Comparison of ENCODE assay signal across 8 mouse cellular contexts in the genomic region with DNA sequence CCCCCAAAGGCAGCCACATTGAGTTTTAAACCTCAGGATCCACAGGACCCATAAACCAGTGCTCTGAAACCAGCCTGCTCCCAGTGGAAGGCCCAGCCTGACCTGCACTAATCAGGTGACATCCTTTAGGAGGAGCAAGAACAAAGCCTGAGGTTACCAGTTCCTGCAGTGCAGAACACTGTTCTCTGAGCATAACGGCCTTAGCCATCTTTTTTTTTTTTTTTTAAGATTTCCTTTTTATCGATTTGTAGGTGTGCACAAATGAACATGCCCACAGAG. TPM values are rescaled to one million over a fixed set of nuclear protein-coding genes. Genes with fewer than 3 reads are reported as not detected.
DNase-seq lines count a peak whose midpoint lies in the region; ATAC-seq and TF ChIP-seq lines count a peak whose summit lies in the region.

No protein-coding gene starts in this region.

- peak overlapping the region; percentile 88 for H3K27ac ChIP-seq in kidney, postnatal 0 days
- H3K27ac ChIP-seq in embryonic facial prominence, embryonic 12.5 days = peak overlapping the region; percentile 92
- no peak overlapping the region for H3K27ac ChIP-seq in intestine, embryonic 14.5 days (ENCODE audit: low read depth)
- peak overlapping the region; percentile 97 for H3K27ac ChIP-seq in neural tube, embryonic 13.5 days (replicated peaks)

- WGBS in kidney, postnatal 0 days = 47% methylated on average over 2 of the region's 2 CpGs
- 54% methylated on average over 2 of the region's 2 CpGs for WGBS in embryonic facial prominence, embryonic 12.5 days
- WGBS in intestine, embryonic 14.5 days = 60% methylated on average over 2 of the region's 2 CpGs
- 45% methylated on average over 2 of the region's 2 CpGs for WGBS in neural tube, embryonic 13.5 days

- no peaks in the 10 kb centered on the region for H3K9me3 ChIP-seq in kidney, postnatal 0 days (replicated peaks; ENCODE audit: low read length)
- no peaks in the 10 kb centered on the region for H3K9me3 ChIP-seq in embryonic facial prominence, embryonic 12.5 days
- H3K9me3 ChIP-seq in intestine, embryonic 14.5 days (ENCODE audit: control insufficient read depth, low read length) = no peaks in the 10 kb centered on the region
- no peaks in the 10 kb centered on the region for H3K9me3 ChIP-seq in neural tube, embryonic 13.5 days

- no peak overlapping the region; the same call in 1 of the 2 replicates for H3K9ac ChIP-seq in kidney, postnatal 0 days (ENCODE audit: low read depth, low read length)
- H3K9ac ChIP-seq in embryonic facial prominence, embryonic 12.5 days = peak overlapping the region; percentile 74
- H3K9ac ChIP-seq in intestine, embryonic 14.5 days (ENCODE audit: low read length) = no peak overlapping the region; the same call in 1 of the 2 replicates
- peak overlapping the region; percentile 89 for H3K9ac ChIP-seq in neural tube, embryonic 13.5 days

- peak overlapping the region; percentile 43; the same call in 1 of the 2 replicates for H3K4me3 ChIP-seq in kidney, postnatal 0 days (replicated peaks; ENCODE audit: low read depth, low read length)
- H3K4me3 ChIP-seq in embryonic facial prominence, embryonic 12.5 days = peak overlapping the region; percentile 45
- H3K4me3 ChIP-seq in intestine, embryonic 14.5 days (ENCODE audit: low read depth, low read length) = no peak overlapping the region
- peak overlapping the region; percentile 47 for H3K4me3 ChIP-seq in neural tube, embryonic 13.5 days

- no peak for ATAC-seq in kidney, postnatal 0 days (replicated peaks; ENCODE audit: low FRiP score, low read depth)
- ATAC-seq in embryonic facial prominence, embryonic 12.5 days (ENCODE audit: insufficient number of reproducible peaks, insufficient read depth, low FRiP score, low TSS enrichment) = no peak
- peak; percentile 16; the same call in 1 of the 2 replicates for ATAC-seq in intestine, embryonic 14.5 days (replicated peaks; ENCODE audit: low FRiP score, low TSS enrichment, low read depth)
- ATAC-seq in neural tube, embryonic 13.5 days (ENCODE audit: low read depth) = peak; percentile 15; the same call in 1 of the 2 replicates

- no peaks in the 10 kb centered on the region for H3K36me3 ChIP-seq in kidney, postnatal 0 days (ENCODE audit: insufficient read depth, low read length)
- no peaks in the 10 kb centered on the region for H3K36me3 ChIP-seq in embryonic facial prominence, embryonic 12.5 days
- no peaks in the 10 kb centered on the region for H3K36me3 ChIP-seq in intestine, embryonic 14.5 days (ENCODE audit: control insufficient read depth, insufficient read depth, low read length)
- 0 out of 2 replicates have a peak, but pooled peaks cover 10% of the 10 kb centered on the region for H3K36me3 ChIP-seq in neural tube, embryonic 13.5 days

- H3K4me1 ChIP-seq in kidney, postnatal 0 days (replicated peaks; ENCODE audit: insufficient read depth, low read length) = peaks cover 2% of the 10 kb centered on the region; the same call in 1 of the 2 replicates
- H3K4me1 ChIP-seq in embryonic facial prominence, embryonic 12.5 days = peaks cover 21% of the 10 kb centered on the region
- peaks cover 11% of the 10 kb centered on the region for H3K4me1 ChIP-seq in intestine, embryonic 14.5 days (replicated peaks; ENCODE audit: control insufficient read depth, insufficient read depth, low read length)
- peaks cover 40% of the 10 kb centered on the region for H3K4me1 ChIP-seq in neural tube, embryonic 13.5 days (replicated peaks)

- DNase-seq in kidney, postnatal 0 days (ENCODE audit: low spot score) = no peak
- DNase-seq in kidney, adult 18-20 months = no peak
- DNase-seq in intestine, embryonic 14.5 days (ENCODE audit: low spot score) = no peak
- DNase-seq in adrenal gland, adult 2 months = no peak
- DNase-seq in right cerebral cortex, adult 18-20 months = no peak
- DNase-seq in layer of hippocampus, postnatal 14 days (ENCODE audit: low spot score in 2 of 2) = no peak

- H3K27me3 ChIP-seq in kidney, postnatal 0 days (ENCODE audit: insufficient read depth, low read length) = no peaks in the 10 kb centered on the region
- H3K27me3 ChIP-seq in embryonic facial prominence, embryonic 12.5 days = no peaks in the 10 kb centered on the region
- no peaks in the 10 kb centered on the region for H3K27me3 ChIP-seq in intestine, embryonic 14.5 days (replicated peaks; ENCODE audit: control insufficient read depth, insufficient read depth, low read length)
- H3K27me3 ChIP-seq in neural tube, embryonic 13.5 days = no peaks in the 10 kb centered on the region

- peak overlapping the region; percentile 74 for H3K4me2 ChIP-seq in kidney, postnatal 0 days (ENCODE audit: low read length)
- H3K4me2 ChIP-seq in embryonic facial prominence, embryonic 12.5 days (replicated peaks) = peak overlapping the region; percentile 62
- peak overlapping the region; percentile 83 for H3K4me2 ChIP-seq in intestine, embryonic 14.5 days (ENCODE audit: low read length)
- H3K4me2 ChIP-seq in neural tube, embryonic 13.5 days = peak overlapping the region; percentile 76

- TF ChIP-seq CTCF in kidney, postnatal 0 days (IDR thresholded peaks at IDR 0.05; ENCODE audit: low read depth) = no peak

RNA-seq across cellular contexts. Expression of gene Srrm2, which starts 0.7 kb away (rescaled TPM):
- polyA plus RNA-seq in kidney, postnatal 0 days (2015; fragmentation: Nextera tagmentation; extraction: Ambion mirVana) = 304 and 321 TPM in 2 replicates
- polyA plus RNA-seq in embryonic facial prominence, embryonic 12.5 days (2016; fragmentation: Nextera tagmentation; extraction: Ambion mirVana) = 657 and 663 TPM in 2 replicates
- 451 and 452 TPM in 2 replicates for polyA plus RNA-seq in intestine, embryonic 14.5 days (2014; fragmentation: Nextera tagmentation; extraction: Ambion mirVana)
- polyA plus RNA-seq in neural tube, embryonic 13.5 days (2015; fragmentation: Nextera tagmentation; extraction: Ambion mirVana) = 535 and 581 TPM in 2 replicates
- total RNA-seq in adrenal gland, adult 2 months (2021) = 100 to 1,000 TPM; 322 to 545 TPM
- polyA plus RNA-seq in adrenal gland, adult 2 months (2012; rRNA removed) = 1,031 and 1,277 TPM in 2 replicates
- total RNA-seq in layer of hippocampus, postnatal 14 days (2021) = 100 to 1,000 TPM; 502 to 591 TPM

RNA-seq across cellular contexts. Expression of gene Flywch2, which starts 5.1 kb away (rescaled TPM):
- polyA plus RNA-seq in kidney, postnatal 0 days (2015; fragmentation: Nextera tagmentation; extraction: Ambion mirVana) = 40.9 and 46.8 TPM in 2 replicates
- 57.7 and 58.5 TPM in 2 replicates for polyA plus RNA-seq in embryonic facial prominence, embryonic 12.5 days (2016; fragmentation: Nextera tagmentation; extraction: Ambion mirVana)
- polyA plus RNA-seq in intestine, embryonic 14.5 days (2014; fragmentation: Nextera tagmentation; extraction: Ambion mirVana) = 21.2 and 21.5 TPM in 2 replicates
- polyA plus RNA-seq in neural tube, embryonic 13.5 days (2015; fragmentation: Nextera tagmentation; extraction: Ambion mirVana) = 60.4 and 66.5 TPM in 2 replicates
- total RNA-seq in adrenal gland, adult 2 months (2021) = 1 to 10 TPM; 4.3 to 6.7 TPM
- 8.7 and 12.0 TPM in 2 replicates for polyA plus RNA-seq in adrenal gland, adult 2 months (2012; rRNA removed)
- total RNA-seq in layer of hippocampus, postnatal 14 days (2021) = 10 to 100 TPM; 24.5 to 25.3 TPM

RNA-seq across cellular contexts. Expression of gene Flywch1, which starts 19.6 kb away (rescaled TPM):
- polyA plus RNA-seq in kidney, postnatal 0 days (2015; fragmentation: Nextera tagmentation; extraction: Ambion mirVana) = 74.6 and 74.7 TPM in 2 replicates
- polyA plus RNA-seq in embryonic facial prominence, embryonic 12.5 days (2016; fragmentation: Nextera tagmentation; extraction: Ambion mirVana) = 122 and 125 TPM in 2 replicates
- polyA plus RNA-seq in intestine, embryonic 14.5 days (2014; fragmentation: Nextera tagmentation; extraction: Ambion mirVana) = 58.6 and 69.4 TPM in 2 replicates
- polyA plus RNA-seq in neural tube, embryonic 13.5 days (2015; fragmentation: Nextera tagmentation; extraction: Ambion mirVana) = 213 and 231 TPM in 2 replicates
- 10 to 100 TPM; 61.8 to 85.0 TPM for total RNA-seq in adrenal gland, adult 2 months (2021)
- 45.8 and 49.3 TPM in 2 replicates for polyA plus RNA-seq in adrenal gland, adult 2 months (2012; rRNA removed)
- total RNA-seq in layer of hippocampus, postnatal 14 days (2021) = 100 to 1,000 TPM; 159 to 169 TPM

RNA-seq across cellular contexts. Expression of gene Elob, which starts 37.9 kb away (rescaled TPM):
- polyA plus RNA-seq in kidney, postnatal 0 days (2015; fragmentation: Nextera tagmentation; extraction: Ambion mirVana) = 1,058 and 1,143 TPM in 2 replicates
- 1,164 and 1,169 TPM in 2 replicates for polyA plus RNA-seq in embryonic facial prominence, embryonic 12.5 days (2016; fragmentation: Nextera tagmentation; extraction: Ambion mirVana)
- polyA plus RNA-seq in intestine, embryonic 14.5 days (2014; fragmentation: Nextera tagmentation; extraction: Ambion mirVana) = 1,105 and 1,121 TPM in 2 replicates
- 1,286 and 1,362 TPM in 2 replicates for polyA plus RNA-seq in neural tube, embryonic 13.5 days (2015; fragmentation: Nextera tagmentation; extraction: Ambion mirVana)
- total RNA-seq in adrenal gland, adult 2 months (2021) = 100 to 1,000 TPM; 447 to 451 TPM
- polyA plus RNA-seq in adrenal gland, adult 2 months (2012; rRNA removed) = 513 and 552 TPM in 2 replicates
- total RNA-seq in layer of hippocampus, postnatal 14 days (2021) = 100 to 1,000 TPM; 363 to 365 TPM

RNA-seq across cellular contexts. Expression of gene Prss33, which starts 44.8 kb away (rescaled TPM):
- polyA plus RNA-seq in kidney, postnatal 0 days (2015; fragmentation: Nextera tagmentation; extraction: Ambion mirVana) = 0.11 TPM in 1 of 2 replicates, not detected in the other
- 0.46 and 0.59 TPM in 2 replicates for polyA plus RNA-seq in embryonic facial prominence, embryonic 12.5 days (2016; fragmentation: Nextera tagmentation; extraction: Ambion mirVana)
- 0.26 TPM in 1 of 2 replicates, not detected in the other for polyA plus RNA-seq in intestine, embryonic 14.5 days (2014; fragmentation: Nextera tagmentation; extraction: Ambion mirVana)
- polyA plus RNA-seq in neural tube, embryonic 13.5 days (2015; fragmentation: Nextera tagmentation; extraction: Ambion mirVana) = not detected in 2 replicates
- not detected for total RNA-seq in adrenal gland, adult 2 months (2021)
- 0.10 and 0.24 TPM in 2 replicates for polyA plus RNA-seq in adrenal gland, adult 2 months (2012; rRNA removed)
- total RNA-seq in layer of hippocampus, postnatal 14 days (2021) = not detected

Comparison
In these comparisons a context has a peak if more than half of its experiments do, and no peak if none do; other contexts are left out.
1. ATAC-seq: peak in intestine, embryonic 14.5 days (single experiment) and neural tube, embryonic 13.5 days (single experiment); none in kidney, postnatal 0 days (single experiment) and embryonic facial prominence, embryonic 12.5 days (single experiment).
2. H3K9ac ChIP-seq: peak in embryonic facial prominence, embryonic 12.5 days (single experiment) and neural tube, embryonic 13.5 days (single experiment); none in kidney, postnatal 0 days (single experiment) and intestine, embryonic 14.5 days (single experiment).
3. Peak in every context shown above with its lines, with median percentiles within 50 percentile points of each other: H3K4me2 ChIP-seq.